Mouse (Mus musculus) bone marrow macrophage, adult 2 months (primary cell): ENCODE measurements around the gene Tex48. TPM values are rescaled to one million over a fixed set of nuclear protein-coding genes. Genes with fewer than 3 reads are reported as not detected.

Source experiments
- H3K27ac ChIP-seq: 2 replicates; pipeline ENCODE4 v1.5.1; 2012; ENCODE audit warnings: low read depth, low read length; ENCODE audit not compliant: insufficient read depth
- H3K4me1 ChIP-seq: 2 replicates; pipeline ENCODE4 v1.6.1; 2012; ENCODE audit warnings: low read length; ENCODE audit not compliant: control insufficient read depth, insufficient read depth
- H3K4me3 ChIP-seq: 2 replicates; pipeline ENCODE4 v1.5.1; 2012; ENCODE audit warnings: mild to moderate bottlenecking, low read length, moderate library complexity; ENCODE audit not compliant: insufficient read depth
- CTCF ChIP-seq: IDR thresholded peaks from 2 replicates; pipeline ENCODE4 v1.5.1; 2012; ENCODE audit warnings: low read depth, mild to moderate bottlenecking, low read length, moderate library complexity
- POLR2A ChIP-seq: IDR thresholded peaks from 2 replicates; pipeline ENCODE4 v1.6.1; 2012; ENCODE audit warnings: mild to moderate bottlenecking, low read depth, low read length, borderline replicate concordance
- polyA plus RNA-seq: library from polyadenylated mRNA; stranded (reverse); fragments of >200 nt; gene quantifications from 2 replicates; pipeline ENCODE4 v1.2.4, GENCODE M21; 2012; ENCODE audit not compliant: missing spikeins, insufficient read depth, insufficient read length

Gene Tex48
- polyA plus RNA-seq, 1 experiment, result not detected

- TF ChIP-seq CTCF (no peak), POLR2A (no peak)
- no peak overlapping the region for H3K4me3 ChIP-seq
- H3K27ac ChIP-seq, result no peak overlapping the region
- H3K4me1 ChIP-seq, result peaks cover 10% of the 10 kb centered on the region
These were observed 26.2 kb downstream of the Tex48 start for GRCm38 (mm10) chr4:63596010-63596409.

GRCm38 (mm10) chr4:63595259-63595658 is 27.0 kb downstream of the Tex48 start:
- H3K27ac ChIP-seq, result no peak overlapping the region
- no peak overlapping the region for H3K4me3 ChIP-seq
- TF ChIP-seq POLR2A (no peak), CTCF (no peak)
- H3K4me1 ChIP-seq, result peaks cover 12% of the 10 kb centered on the region

- Histone ChIP-seq H3K4me1 (peaks cover 15% of the 10 kb centered on the region), H3K4me3 (no peak overlapping the region), H3K27ac (no peak overlapping the region)
- TF ChIP-seq CTCF (no peak), POLR2A (no peak)
These were observed 27.6 kb downstream of the Tex48 start for GRCm38 (mm10) chr4:63594459-63595110.

GRCm38 (mm10) chr4:63590538-63590937 is 31.7 kb downstream of the Tex48 start:
- H3K4me3 ChIP-seq, result no peak overlapping the region
- peaks cover 15% of the 10 kb centered on the region for H3K4me1 ChIP-seq
- no peak for TF ChIP-seq CTCF
- TF ChIP-seq POLR2A, result no peak
- peak overlapping the region; percentile 19; the same call in 1 of the 2 replicates for H3K27ac ChIP-seq

GRCm38 (mm10) chr4:63589987-63590386 is 32.2 kb downstream of the Tex48 start:
- Histone ChIP-seq H3K4me1 (peaks cover 15% of the 10 kb centered on the region), H3K27ac (0 out of 2 replicates have a peak overlapping the region, but pooled peaks have one; percentile 19), H3K4me3 (no peak overlapping the region)
- TF ChIP-seq CTCF (no peak), POLR2A (no peak)

- H3K4me3 ChIP-seq, result no peak overlapping the region
- no peak for TF ChIP-seq CTCF
- no peak for TF ChIP-seq POLR2A
- H3K4me1 ChIP-seq, result peaks cover 5% of the 10 kb centered on the region
- H3K27ac ChIP-seq, result no peak overlapping the region
These were observed 36.0 kb downstream of the Tex48 start for GRCm38 (mm10) chr4:63586240-63586639.

- peaks cover 3% of the 10 kb centered on the region for H3K4me1 ChIP-seq
- TF ChIP-seq CTCF, result no peak
- TF ChIP-seq POLR2A, result no peak
- H3K27ac ChIP-seq, result no peak overlapping the region
- no peak overlapping the region for H3K4me3 ChIP-seq
These were observed 37.0 kb downstream of the Tex48 start for GRCm38 (mm10) chr4:63585216-63585615.

- no peak overlapping the region for H3K27ac ChIP-seq
- TF ChIP-seq CTCF (no peak), POLR2A (no peak)
- H3K4me3 ChIP-seq, result no peak overlapping the region
- no peaks in the 10 kb centered on the region for H3K4me1 ChIP-seq
These were observed 39.6 kb downstream of the Tex48 start for GRCm38 (mm10) chr4:63582580-63582979.

GRCm38 (mm10) chr4:63580078-63580477 is 42.1 kb downstream of the Tex48 start:
- Histone ChIP-seq H3K27ac (no peak overlapping the region), H3K4me1 (no peaks in the 10 kb centered on the region), H3K4me3 (no peak overlapping the region)
- TF ChIP-seq POLR2A (no peak), CTCF (no peak)

- H3K4me1 ChIP-seq, result no peaks in the 10 kb centered on the region
- no peak overlapping the region for H3K27ac ChIP-seq
- TF ChIP-seq POLR2A, result no peak
- no peak for TF ChIP-seq CTCF
- no peak overlapping the region for H3K4me3 ChIP-seq
These were observed 42.6 kb downstream of the Tex48 start for GRCm38 (mm10) chr4:63579649-63580048.
